9 mouse cellular contexts compared by ENCODE assay signal in the genomic region with DNA sequence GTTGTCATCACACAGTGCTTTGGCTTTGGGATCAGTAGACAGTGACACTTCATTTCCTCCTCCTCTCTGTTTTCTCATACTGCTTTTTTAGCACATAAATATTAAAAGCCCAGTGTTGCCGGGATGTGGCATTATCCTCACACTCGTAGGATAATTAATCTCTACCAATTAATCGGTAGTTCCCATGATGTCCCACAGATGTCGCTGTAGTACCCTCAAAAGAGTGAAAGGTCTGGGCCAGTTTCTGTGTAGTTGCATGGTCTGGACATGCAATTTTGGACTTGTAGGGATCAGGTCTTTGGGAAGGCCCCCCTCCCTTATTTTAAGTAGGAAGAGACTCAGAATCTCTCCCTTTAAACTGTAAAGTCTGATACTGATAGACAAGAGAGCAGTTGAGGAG. TPM values are rescaled to one million over a fixed set of nuclear protein-coding genes. Genes with fewer than 3 reads are reported as not detected.
DNase-seq lines count a peak whose midpoint lies in the region; ATAC-seq and TF ChIP-seq lines count a peak whose summit lies in the region.
"Had no signal": no experiment of that assay in that cellular context is flagged by ENCODE, and none has a peak within 500 bp of the region (broad histone marks: within the 10 kb centered on the region; RNA-seq: fewer than 3 reads in every experiment).

No protein-coding gene starts in this region.

- no peak for ATAC-seq in limb, embryonic 11.5 days (ENCODE audit: insufficient number of reproducible peaks, low FRiP score, low TSS enrichment, low read depth)
- ATAC-seq in G1E (ENCODE audit: extremely low read depth, insufficient number of reproducible peaks, low FRiP score, poor library complexity, severe bottlenecking) = no peak

- 47% methylated on average over 4 of the region's 4 CpGs for WGBS in limb, embryonic 11.5 days
- 53% methylated on average over 4 of the region's 4 CpGs for WGBS in limb, embryonic 10.5 days

- no peak overlapping the region for H3K9ac ChIP-seq in limb, embryonic 11.5 days (ENCODE audit: low read length)
- H3K9ac ChIP-seq: limb, embryonic 15.5 days had no signal

- H3K27me3 ChIP-seq in limb, embryonic 11.5 days (ENCODE audit: control insufficient read depth, insufficient read depth, low read length) = no peaks in the 10 kb centered on the region
- no peaks in the 10 kb centered on the region for H3K27me3 ChIP-seq in limb, embryonic 10.5 days (ENCODE audit: low read depth, poor library complexity, severe bottlenecking)
- H3K27me3 ChIP-seq in G1E (ENCODE audit: insufficient read depth, low read length) = no peaks in the 10 kb centered on the region
- H3K27me3 ChIP-seq: limb, embryonic 15.5 days had no signal

- no peak overlapping the region for H3K27ac ChIP-seq in limb, embryonic 11.5 days (replicated peaks; ENCODE audit: low read depth, low read length)
- no peak overlapping the region for H3K27ac ChIP-seq in limb, embryonic 10.5 days
- H3K27ac ChIP-seq: limb, embryonic 15.5 days had no signal

- H3K4me3 ChIP-seq in limb, embryonic 11.5 days (ENCODE audit: low read depth, low read length) = no peak overlapping the region
- no peak overlapping the region for H3K4me3 ChIP-seq in limb, embryonic 10.5 days
- H3K4me3 ChIP-seq in G1E (ENCODE audit: low read depth, low read length) = no peak overlapping the region
- H3K4me3 ChIP-seq: limb, embryonic 15.5 days had no signal

- TF ChIP-seq CTCF in G1E (IDR thresholded peaks at IDR 0.05; ENCODE audit: low read depth, low read length) = peak; percentile 57

- H3K4me2 ChIP-seq in limb, embryonic 11.5 days (ENCODE audit: low read depth, severe bottlenecking) = no peak overlapping the region
- H3K4me2 ChIP-seq: limb, embryonic 15.5 days had no signal

- H3K36me3 ChIP-seq in limb, embryonic 11.5 days (ENCODE audit: control insufficient read depth, insufficient read depth, low read length) = peaks cover 32% of the 10 kb centered on the region
- peaks cover 100% of the 10 kb centered on the region for H3K36me3 ChIP-seq in limb, embryonic 10.5 days
- peaks cover 94% of the 10 kb centered on the region for H3K36me3 ChIP-seq in G1E (replicated peaks)

- no peaks in the 10 kb centered on the region for H3K9me3 ChIP-seq in limb, embryonic 11.5 days (ENCODE audit: control insufficient read depth, low read length)
- no peaks in the 10 kb centered on the region for H3K9me3 ChIP-seq in limb, embryonic 10.5 days (replicated peaks)
- H3K9me3 ChIP-seq in G1E (replicated peaks) = no peaks in the 10 kb centered on the region
- H3K9me3 ChIP-seq: limb, embryonic 15.5 days had no signal

- no peaks in the 10 kb centered on the region for H3K4me1 ChIP-seq in limb, embryonic 11.5 days (ENCODE audit: control insufficient read depth, insufficient read depth, low read length)
- H3K4me1 ChIP-seq in limb, embryonic 10.5 days = no peaks in the 10 kb centered on the region
- no peaks in the 10 kb centered on the region for H3K4me1 ChIP-seq in G1E (ENCODE audit: insufficient read depth, low read depth, low read length)
- H3K4me1 ChIP-seq: limb, embryonic 15.5 days had no signal

- DNase-seq in cerebellum, adult 8-10 months = peak; percentile 21
- no peak for DNase-seq in cerebellum, adult 11 months
- peak; percentile 36 for DNase-seq in limb, embryonic 11.5 days (ENCODE audit: low spot score)
- no peak for DNase-seq in limb, embryonic 10.5 days (ENCODE audit: low spot score)
- peak; percentile 25 for DNase-seq in G1E (ENCODE audit: low spot score)
- DNase-seq in kidney, postnatal 10 days = peak; percentile 67
- DNase-seq in urinary bladder, postnatal 25 days (ENCODE audit: low spot score) = no peak
- no peak for DNase-seq in urinary bladder, postnatal 10 days (ENCODE audit: low spot score)

RNA-seq across cellular contexts. Expression of gene Spaca9, which starts 18.8 kb away (rescaled TPM):
- polyA plus RNA-seq in limb, embryonic 11.5 days (2014; fragmentation: Nextera tagmentation; extraction: Ambion mirVana) = 1.7 and 2.0 TPM in 2 replicates
- 2.5 and 2.8 TPM in 2 replicates for polyA plus RNA-seq in limb, embryonic 10.5 days (2016; fragmentation: Nextera tagmentation; extraction: Ambion mirVana)
- total RNA-seq in G1E (2014; fragmentation: Nextera tagmentation) (5.6 and 7.9 TPM in 2 replicates), G1E (2017) (15.4 and 22.3 TPM in 2 replicates)
- polyA plus RNA-seq in G1E (2012) = 1.4 and 1.8 TPM in 2 replicates

RNA-seq across cellular contexts. Expression of gene Ak8, which starts 19.3 kb away (rescaled TPM):
- polyA plus RNA-seq in limb, embryonic 11.5 days (2014; fragmentation: Nextera tagmentation; extraction: Ambion mirVana) = 0.52 and 0.91 TPM in 2 replicates
- polyA plus RNA-seq in limb, embryonic 10.5 days (2016; fragmentation: Nextera tagmentation; extraction: Ambion mirVana) = 0.41 and 0.58 TPM in 2 replicates
- total RNA-seq in G1E (2014; fragmentation: Nextera tagmentation) = 9.3 and 14.8 TPM in 2 replicates
- 2.8 and 3.5 TPM in 2 replicates for total RNA-seq in G1E (2017)
- polyA plus RNA-seq in G1E (2012) = 0.38 and 0.41 TPM in 2 replicates

RNA-seq across cellular contexts. Expression of gene Tsc1, which starts 39.7 kb away (rescaled TPM):
- polyA plus RNA-seq in limb, embryonic 11.5 days (2014; fragmentation: Nextera tagmentation; extraction: Ambion mirVana) = 23.2 and 23.6 TPM in 2 replicates
- polyA plus RNA-seq in limb, embryonic 10.5 days (2016; fragmentation: Nextera tagmentation; extraction: Ambion mirVana) = 24.2 and 26.9 TPM in 2 replicates
- 35.7 and 39.0 TPM in 2 replicates for total RNA-seq in G1E (2014; fragmentation: Nextera tagmentation)
- 22.1 and 26.6 TPM in 2 replicates for total RNA-seq in G1E (2017)
- 3.5 and 5.8 TPM in 2 replicates for polyA plus RNA-seq in G1E (2012)

RNA-seq across cellular contexts. Expression of gene Gfi1b, which starts 58.9 kb away (rescaled TPM):
- polyA plus RNA-seq in limb, embryonic 11.5 days (2014; fragmentation: Nextera tagmentation; extraction: Ambion mirVana) = 0.77 and 2.2 TPM in 2 replicates
- 3.5 and 4.2 TPM in 2 replicates for polyA plus RNA-seq in limb, embryonic 10.5 days (2016; fragmentation: Nextera tagmentation; extraction: Ambion mirVana)
- 537 and 588 TPM in 2 replicates for total RNA-seq in G1E (2014; fragmentation: Nextera tagmentation)
- 104 and 131 TPM in 2 replicates for total RNA-seq in G1E (2017)
- polyA plus RNA-seq in G1E (2012) = 649 and 739 TPM in 2 replicates

Comparison
In these comparisons a context has a peak if more than half of its experiments do, and no peak if none do; other contexts are left out.
1. DNase-seq: peak in cerebellum, adult 8-10 months (single experiment), limb, embryonic 11.5 days (single experiment), G1E (single experiment) and kidney, postnatal 10 days (single experiment); none in cerebellum, adult 11 months (single experiment), limb, embryonic 10.5 days (single experiment), urinary bladder, postnatal 25 days (single experiment) and urinary bladder, postnatal 10 days (single experiment).